Mouse (Mus musculus): ENCODE results near the gene Scn4b.

Gene Scn4b

GRCm38 (mm10) chr9:45126941-45127340, 11.3 kb upstream of the Scn4b start:
- no peak for DNase-seq

GRCm38 (mm10) chr9:45130119-45130518, 8.1 kb upstream of the Scn4b start:
- DNase-seq: no peak

DNA sequence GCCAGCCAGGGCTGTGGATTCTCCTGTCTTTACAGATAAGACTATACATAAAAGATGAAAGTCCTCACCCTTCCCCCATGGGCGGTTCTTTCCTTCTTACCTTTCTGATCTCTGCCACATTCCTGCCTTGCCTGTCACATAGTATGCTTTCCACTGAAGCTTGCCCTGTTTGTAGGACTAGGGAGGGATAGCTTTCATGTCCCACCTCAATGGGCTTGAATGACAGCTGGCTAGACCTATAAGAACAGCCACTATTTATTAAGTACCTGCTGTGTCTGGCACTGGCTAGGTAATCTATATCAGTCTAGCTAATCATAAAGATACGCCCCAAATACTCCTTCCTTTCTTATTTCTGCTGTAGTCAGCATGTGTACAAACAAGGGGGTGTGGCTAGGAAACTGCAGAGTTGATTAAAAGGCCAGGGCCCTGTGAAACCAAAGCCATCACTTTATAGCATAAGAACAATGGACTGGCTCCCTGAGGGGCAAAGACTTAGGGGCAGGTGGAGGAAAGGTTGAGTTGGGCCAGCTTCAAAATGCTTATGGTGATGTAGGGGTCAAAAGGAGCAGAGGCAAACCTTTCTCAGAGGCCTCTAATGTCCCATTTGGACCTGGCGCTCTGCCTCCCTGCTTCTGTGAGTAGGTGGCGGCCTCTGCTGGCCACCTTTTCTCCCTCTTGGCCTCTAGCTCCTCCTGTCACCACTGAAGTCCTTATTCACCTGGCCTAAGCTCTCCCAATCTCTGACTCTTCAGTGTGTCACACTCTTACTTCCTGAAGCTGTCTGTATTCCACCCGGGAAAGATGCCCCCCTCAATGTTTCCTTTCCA, 4.5 kb upstream of the Scn4b start:
- DNase-seq: peak; percentile 69 to 88

- DNase-seq: no peak
These were observed 1.6 kb upstream of the Scn4b start for GRCm38 (mm10) chr9:45136442-45137169.

DNA sequence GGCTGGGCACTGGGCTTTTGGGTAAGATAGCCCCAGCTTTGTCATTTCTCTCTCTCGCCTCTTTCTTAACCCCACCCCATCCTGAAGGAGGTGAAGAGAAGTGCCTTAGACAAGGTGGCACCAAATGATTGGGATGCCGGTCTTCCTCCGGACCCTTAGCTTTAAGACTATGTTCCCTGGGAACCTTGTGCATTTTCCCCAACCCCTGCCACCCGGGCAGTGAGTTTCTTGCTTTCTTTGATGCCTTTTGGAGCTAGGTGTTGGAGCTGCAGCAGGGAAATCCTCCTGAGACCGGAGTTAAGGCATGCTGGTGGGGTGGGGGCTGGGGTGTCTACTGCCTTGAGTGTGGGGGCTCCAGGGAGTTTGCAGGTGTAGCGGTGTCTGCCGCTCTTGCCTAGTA, 887 bp downstream of the Scn4b start:
- no peak for DNase-seq

DNA sequence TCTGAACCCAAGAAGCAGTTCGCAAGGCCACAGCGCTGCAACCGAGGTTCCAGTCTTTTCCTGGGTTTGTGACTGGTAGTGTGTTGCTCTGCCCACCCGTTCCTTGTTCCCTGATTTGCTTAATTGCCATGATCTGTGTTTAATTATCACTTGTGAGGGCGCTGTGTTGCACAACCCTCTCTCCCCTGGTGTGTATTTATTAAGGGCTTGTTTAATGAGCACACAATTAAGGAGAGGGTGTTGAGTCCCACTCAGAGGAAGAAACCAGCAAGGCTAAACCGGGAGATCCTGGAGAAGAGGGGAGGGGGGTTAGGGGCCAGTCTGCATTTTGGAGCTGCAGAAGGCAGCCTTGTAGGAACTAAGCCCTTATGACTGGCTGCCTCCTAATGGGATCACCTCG, 2.8 kb downstream of the Scn4b start:
- DNase-seq: no peak

- DNase-seq: peak; percentile 59 to 79
These were observed 4.5 kb downstream of the Scn4b start for GRCm38 (mm10) chr9:45142686-45143085.

GRCm38 (mm10) chr9:45145533-45146266, 7.5 kb downstream of the Scn4b start:
- DNase-seq: no peak

GRCm38 (mm10) chr9:45146267-45146597, 8.0 kb downstream of the Scn4b start:
- DNase-seq: peak; percentile 61 to 84

- no peak for DNase-seq
These were observed 12.7 kb downstream of the Scn4b start for GRCm38 (mm10) chr9:45150933-45151332.

DNA sequence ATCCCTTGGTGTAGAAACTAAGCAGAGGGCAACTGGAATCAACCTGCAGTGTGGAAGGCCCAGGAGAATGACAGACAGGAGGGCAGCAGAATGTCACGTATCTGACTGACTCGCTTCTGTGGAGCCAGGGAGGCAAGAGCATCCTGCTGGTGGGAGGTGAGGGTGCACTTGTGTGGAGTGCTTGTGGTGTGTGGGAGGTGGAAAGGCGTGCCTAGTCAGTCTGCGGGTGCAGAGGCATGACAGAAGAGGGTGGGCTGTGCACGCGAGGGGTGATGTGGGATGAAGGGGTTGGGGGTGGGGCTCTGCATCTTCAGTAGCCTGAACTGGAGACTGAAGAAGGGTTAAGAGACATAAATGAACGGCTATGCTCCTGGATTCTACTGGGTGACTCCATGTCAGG, 15.2 kb downstream of the Scn4b start:
- DNase-seq: no peak

DNA sequence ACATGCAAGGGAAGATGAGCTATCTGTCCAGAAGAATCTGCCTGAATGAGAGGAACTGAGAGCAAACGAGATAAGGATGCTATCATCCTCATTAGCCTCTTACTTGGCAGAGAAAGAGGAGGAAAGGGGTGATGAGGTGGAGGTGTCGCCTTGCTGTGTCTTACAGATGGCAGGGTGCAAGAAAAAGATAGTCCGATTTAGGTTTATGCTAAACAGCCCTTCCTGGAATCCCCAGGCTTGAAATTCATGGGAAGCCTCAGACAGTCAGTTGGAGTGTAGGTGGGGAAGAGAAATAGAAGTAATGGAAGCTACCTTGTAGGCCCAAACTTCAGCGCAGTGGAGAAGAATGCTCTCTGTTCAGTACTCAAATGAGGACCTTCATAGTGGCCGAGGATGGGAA, 29.7 kb downstream of the Scn4b start:
- DNase-seq: no peak

- DNase-seq: no peak
These were observed 32.0 kb downstream of the Scn4b start for GRCm38 (mm10) chr9:45170150-45170549.

GRCm38 (mm10) chr9:45171073-45171610, 32.9 kb downstream of the Scn4b start:
- no peak for DNase-seq

DNA sequence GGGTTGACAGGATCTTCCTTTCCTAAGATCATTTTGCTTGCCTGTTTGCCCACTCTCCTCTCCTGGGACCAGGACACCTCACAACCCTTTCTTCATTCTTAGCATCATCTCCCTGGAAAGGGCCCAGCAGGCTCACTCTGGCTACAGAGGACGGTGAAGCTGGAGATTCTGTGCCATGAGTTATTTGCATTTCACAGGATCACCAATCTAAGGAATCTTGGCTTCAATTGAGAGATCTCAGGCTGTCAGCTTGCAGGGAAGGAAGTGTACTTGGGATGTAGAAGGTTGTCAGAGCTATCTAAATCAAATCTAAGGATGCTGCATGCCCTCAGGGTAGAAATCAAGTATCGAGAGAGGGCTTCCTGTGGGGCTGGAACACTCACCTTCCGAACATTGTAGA, 35.3 kb downstream of the Scn4b start:
- no peak for DNase-seq

DNA sequence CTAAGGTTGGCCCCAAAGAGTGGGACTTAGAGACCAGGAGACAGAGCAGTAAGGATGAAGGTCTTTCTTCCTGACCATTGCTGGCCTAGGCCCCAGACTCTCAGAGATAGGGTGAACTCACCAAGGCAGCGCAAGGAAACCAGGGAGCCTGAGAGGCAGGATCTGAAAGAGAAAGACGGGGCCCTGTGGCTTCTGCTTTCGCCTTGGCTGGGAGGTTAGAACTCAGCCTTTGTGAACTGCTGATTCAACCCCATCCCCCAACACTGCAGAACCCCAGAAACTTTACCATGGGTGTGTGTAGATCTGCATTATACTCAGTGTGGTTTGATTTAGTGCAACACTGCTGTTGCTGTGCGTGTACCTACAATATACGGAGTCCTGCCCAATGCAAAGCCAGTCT, 41.1 kb downstream of the Scn4b start:
- DNase-seq: no peak

GRCm38 (mm10) chr9:45181770-45182169, 43.6 kb downstream of the Scn4b start, which contains the start of gene BC049352:
BC049352 (plus strand) TSS chr9:45182007.
- DNase-seq: peak; percentile 75 to 81

GRCm38 (mm10) chr9:45182521-45182920, 44.3 kb downstream of the Scn4b start:
- peak in 1 of 2 experiments; percentile 38 for DNase-seq

DNA sequence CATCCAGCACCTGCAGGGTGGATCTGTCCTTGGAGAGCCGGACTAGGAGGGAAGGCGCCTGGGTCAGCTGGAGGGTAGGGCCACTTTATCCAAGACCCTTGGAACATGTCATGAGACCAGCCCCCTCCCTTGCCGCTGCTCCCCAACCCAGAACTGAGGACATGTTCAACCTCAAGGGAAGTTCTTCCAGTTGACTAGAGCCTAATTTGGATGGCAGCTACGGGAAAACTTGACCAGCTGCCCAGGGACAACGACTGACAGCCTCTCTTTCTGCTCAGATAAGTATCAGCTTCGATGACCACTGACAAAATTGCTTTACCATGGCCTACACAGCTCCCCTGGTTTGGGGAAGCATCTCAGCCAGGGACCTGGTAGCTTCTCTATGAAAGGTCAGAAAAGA, 45.1 kb downstream of the Scn4b start:
- no peak for DNase-seq

DNA sequence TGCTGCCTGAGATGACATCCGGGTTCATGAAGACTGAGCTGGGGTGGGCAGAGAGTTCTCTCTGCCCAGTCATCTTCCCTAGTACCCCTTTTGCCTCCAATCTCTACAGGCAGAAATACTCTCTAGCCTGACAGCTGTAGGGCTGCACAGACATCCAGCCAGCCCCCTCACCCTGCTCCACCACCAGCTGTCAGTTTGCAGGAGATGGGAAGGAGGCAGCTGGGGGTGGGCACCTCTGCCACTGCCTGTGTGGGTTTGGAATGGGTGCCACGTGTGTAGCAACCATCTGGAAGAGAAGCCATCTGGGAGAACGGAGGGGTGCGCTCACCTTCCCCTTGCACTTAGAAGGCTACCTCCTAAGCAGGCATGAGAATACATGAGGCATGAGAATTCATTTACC, 47.1 kb downstream of the Scn4b start:
- DNase-seq: no peak

DNA sequence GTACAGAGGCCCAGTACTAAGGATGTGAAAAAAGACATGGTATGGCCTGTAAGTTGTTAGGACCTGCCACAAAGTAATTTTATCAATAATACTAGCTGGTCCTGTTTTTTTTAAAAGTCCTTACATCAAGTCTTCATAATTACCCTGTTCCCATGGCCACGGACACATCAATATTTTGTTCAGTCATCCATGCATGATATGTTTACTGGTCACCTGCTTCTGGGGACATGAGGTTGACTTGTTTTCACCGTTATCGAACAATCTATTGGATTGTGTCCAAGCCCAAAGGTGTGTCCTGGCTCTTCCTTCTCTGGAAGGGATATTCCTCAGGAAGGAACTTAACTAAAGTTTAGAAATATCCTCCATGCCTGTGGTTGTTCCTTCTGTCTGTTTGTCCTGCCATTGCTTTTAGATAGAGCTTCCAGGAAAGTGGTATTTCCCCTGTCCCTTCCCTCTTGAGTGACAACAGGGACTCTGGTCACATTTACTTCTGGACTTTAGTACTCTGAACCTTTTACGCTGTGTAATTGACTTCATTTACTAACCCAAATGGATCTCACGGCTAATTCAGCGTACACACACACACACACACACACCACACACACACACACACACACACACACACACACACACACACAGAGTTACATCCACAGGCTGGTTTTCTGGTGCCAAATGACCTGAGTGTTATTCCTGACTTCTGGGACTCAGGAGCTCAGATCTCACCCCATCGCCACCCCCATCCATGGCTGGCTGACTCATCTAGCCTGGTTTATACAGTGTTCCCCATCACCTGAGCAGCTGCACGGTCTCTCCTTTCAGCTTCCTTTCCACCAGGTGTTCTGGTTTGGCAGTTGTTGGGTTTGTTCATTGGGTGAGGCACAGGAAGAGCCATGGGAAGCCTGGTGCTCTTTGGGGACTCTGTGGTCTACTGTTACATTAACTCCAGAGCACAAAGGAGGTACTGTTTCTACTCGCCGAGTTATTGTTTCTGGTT, 50.7 kb downstream of the Scn4b start:
- DNase-seq: no peak

- DNase-seq: no peak
These were observed 51.5 kb downstream of the Scn4b start for GRCm38 (mm10) chr9:45189661-45190174.
